Mouse (Mus musculus) granulocyte monocyte progenitor cell, adult 5-6 weeks (primary cell): ENCODE measurements around the gene Gabrb1. TPM values are rescaled to one million over a fixed set of nuclear protein-coding genes. Genes with fewer than 3 reads are reported as not detected.

Experiments
- ATAC-seq: replicated peaks from 2 replicates; pipeline ENCODE4 v1.8.0; 2016; ENCODE audit warnings: mild to moderate bottlenecking, moderate TSS enrichment, inconsistent platforms; ENCODE audit not compliant: poor library complexity, severe bottlenecking
- total RNA-seq, 2 experiments: library from RNA; stranded (forward) in 1 of 2; stranded (reverse) in 1 of 2; fragments of 200-712, 200-1000 nt in 1 of 2; fragments of >200 nt in 1 of 2; fragmentation: Nextera tagmentation in 1 of 2; gene quantifications; 2 replicates each; pipeline ENCODE4 v1.2.3; 2014 to 2017

Gabrb1 gene
- total RNA-seq, 2 experiments from 2014 or later = not detected

DNA sequence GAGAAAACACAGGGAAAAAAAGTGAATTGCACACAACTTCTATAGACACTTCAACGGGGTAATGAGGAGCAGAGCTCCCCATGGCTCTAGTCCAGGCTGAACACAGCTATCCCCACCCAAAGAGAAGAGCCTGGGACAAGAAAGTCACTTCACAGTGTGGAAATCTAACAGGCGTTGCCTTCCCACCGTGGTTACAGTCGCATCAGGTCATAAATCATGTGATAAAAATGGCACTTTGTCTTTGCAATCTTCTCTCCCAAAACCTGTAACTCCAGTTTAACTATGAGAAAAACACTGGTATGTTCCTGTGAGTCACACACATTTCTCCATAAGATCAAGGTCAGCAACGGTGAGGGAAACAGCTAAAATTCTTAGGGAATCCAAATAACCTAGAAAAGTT is 498.7 kb downstream of the Gabrb1 start:
- ATAC-seq = no peak

DNA sequence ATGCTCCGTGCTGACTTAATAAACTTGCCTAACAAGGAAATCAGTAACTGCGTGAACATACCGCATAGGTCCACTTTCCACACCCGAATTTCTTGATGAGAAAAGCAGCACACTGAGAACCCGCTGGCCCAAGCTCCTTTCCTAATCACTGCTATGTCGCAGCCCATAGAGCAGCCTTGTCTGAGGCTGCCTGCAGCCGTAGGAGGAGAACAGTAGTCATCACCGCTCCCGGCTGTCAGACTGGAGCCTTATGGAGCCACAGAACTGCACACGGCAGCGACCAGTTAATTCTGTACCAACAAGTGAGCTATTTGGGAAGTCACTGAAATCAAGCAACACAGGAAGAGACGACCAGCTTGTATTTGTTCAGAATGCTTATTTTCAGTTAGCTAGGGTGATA is 500.8 kb downstream of the Gabrb1 start:
- no peak for ATAC-seq

DNA sequence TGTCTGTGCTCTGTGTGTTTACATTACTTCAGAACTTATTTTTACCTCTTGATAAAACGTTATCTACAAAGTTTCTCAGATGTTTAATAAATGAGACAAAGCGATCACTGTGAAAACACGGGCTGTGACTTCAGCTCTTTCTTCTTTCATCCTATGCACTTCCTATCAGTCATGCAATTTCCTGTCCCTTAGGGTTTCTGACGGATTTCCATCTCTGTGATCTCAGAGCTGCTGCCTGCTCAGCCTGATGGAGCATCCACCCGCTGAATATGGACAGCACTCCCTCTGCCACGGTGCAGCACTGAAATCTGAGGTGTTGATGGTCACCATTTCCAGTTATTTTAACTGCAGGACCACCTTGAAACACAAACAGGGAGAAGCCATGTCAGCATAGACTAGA is 501.6 kb downstream of the Gabrb1 start:
- no peak for ATAC-seq

DNA sequence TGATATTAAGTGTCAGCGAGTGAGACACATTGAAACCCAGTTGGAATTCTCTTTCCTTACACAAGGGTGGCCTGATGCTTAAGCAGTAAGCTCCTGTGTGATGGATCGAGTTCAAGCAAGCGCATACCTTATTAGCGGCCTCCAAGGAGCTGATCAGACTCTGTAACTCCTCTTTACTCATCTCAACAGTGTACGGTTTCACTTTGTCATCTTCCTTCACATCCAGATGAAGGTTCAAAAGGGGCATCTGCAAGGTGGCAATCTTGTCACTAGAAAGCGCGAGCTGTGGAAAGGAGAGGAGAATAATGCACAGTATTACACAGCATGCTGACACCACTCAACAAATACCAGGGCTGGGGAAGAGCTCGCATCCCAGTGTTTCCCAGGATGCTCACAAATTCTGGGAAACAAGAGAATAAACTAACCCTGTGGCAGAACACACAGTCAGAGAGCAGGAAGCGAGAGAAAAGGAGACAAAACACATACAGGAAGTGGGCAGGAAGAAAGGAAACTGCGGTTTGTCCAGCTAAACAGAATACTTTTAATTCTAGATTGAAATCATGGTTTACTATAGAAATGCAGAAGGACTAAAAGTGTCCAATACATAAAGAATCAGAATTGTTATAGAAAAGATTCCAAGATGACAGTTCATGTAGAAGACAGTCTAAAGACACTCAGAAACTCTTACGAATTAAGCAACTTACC is 503.0 kb downstream of the Gabrb1 start:
- ATAC-seq = peak; percentile 76

DNA sequence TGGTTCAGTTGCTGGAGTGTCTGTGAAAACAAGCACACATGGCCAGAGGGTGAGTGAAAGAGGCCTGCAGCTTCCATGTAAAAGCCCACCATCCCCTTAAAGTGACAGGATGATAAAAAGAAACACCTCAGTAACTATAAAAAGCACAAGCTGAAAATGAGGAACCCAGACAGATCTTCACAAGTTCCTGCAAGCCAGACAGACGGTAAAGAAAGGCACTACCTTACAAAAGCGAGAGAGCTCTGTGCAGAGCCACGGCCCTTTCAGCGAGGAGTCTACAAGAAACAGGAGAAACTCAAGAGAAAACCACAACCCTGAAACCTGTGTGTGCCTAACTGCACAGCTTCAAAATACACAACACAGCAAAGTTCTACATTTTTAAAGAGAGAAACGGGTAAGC is 504.9 kb downstream of the Gabrb1 start:
- peak; percentile 29 for ATAC-seq

DNA sequence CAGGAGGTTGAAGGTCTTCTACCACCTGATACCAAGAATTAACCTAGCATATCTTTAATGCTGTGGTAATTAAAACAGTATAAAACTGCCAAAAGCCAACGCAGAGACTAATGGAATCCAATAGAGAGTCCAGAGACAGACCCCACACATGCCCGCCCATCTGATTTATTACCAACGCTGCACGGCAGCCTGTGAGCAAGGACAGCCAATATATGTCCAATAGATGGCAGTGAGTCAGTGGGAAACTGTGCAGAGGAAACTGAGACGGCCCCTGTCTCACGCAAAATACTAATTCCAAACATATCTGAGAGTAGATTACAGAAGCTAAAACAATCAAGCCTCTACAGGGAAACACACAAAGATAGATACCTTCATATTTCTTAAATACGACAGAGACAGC is 506.5 kb downstream of the Gabrb1 start:
- no peak for ATAC-seq

DNA sequence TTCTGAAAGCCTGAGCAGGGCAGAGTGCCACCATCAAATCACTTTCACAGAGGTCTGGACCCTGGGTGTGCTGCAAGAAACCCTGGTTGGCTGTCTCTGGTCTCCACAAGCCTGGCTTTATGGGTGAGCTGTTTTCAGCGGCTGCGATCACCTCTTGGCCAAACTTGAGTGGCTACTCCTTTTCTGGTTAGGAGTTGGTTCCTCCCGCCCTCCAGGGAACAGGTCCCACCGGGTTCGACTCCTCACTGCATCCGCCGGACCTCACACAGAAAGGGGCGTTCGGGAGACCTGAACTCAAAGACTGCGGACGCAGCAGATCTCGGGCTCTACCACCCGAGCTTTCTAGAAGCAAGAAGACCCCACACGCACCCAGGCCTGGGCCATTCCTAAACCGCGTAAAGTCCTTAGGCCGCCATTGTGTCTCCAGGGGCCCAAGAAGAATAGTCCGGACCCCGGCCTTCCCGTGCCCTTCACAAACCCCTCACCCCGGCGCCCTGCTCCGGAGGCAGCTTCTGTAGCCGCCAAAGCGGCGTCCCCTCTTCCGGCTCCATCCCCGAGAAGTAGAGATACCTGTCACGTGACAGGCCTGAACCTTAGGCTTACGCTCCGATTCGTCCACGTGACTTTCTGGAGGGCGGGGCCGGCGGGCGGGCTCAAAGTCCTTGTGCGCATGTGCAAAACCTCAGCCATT is 509.8 kb downstream of the Gabrb1 start, which contains the start of gene Commd8:
TSS of gene Commd8 (minus strand) at position 596 of the 691 bp plus-strand sequence.
- ATAC-seq = peak; percentile 67

DNA sequence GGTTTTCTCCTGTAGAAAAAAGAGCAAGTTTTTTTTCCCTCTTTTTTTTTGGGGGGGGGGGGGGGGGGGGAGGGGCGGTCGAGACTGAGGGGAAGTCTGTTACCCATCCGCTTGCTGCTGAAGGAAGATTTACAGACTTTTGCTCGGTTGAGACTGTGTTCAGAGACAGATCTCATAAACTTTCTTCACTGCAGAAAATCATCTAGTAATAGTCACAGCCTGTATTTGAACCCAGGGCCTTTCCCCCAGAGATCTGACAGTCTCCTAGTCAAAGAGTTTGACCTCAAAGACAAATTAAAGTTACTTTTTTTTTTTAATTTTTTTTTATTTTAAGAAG is 510.3 kb downstream of the Gabrb1 start:
- no peak for ATAC-seq

DNA sequence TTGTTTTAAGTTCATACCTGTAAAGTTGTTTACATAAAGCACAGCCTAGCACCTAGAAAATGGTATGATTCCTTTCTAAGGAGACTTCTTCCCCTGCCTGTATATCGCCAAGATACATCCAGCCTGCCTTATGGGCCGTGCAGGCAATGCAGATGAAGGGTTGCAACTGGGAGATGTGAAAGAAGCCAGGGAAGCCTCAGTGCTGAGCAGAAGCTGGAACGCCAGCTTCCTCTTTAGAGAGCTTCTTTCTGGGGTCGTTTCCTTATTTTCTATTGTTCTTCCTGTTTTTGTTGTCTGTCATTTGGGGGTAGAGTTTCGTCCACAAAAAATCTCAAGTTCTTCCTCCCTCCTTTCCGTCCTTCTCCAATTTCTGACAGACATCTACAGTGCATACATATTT is 512.2 kb downstream of the Gabrb1 start:
- peak; percentile 80 for ATAC-seq

DNA sequence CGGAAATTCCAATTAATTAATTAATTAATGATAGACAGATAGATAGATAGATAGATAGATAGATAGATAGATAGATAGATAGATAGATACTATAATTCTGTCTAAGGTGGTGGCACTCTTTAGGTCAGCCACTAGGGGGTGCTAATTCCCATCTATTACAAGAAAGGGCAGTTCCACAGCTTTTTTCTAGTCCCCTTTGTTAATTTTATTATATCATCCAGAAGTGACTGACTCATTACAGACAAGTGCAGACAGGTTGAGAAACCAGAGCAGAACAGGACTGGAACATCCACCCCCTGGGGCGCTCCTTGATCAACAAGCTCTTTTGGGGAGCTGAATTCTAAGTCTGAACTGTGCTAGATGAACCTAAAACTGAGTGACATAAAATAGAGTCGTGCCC is 514.8 kb downstream of the Gabrb1 start:
- ATAC-seq = peak; percentile 55

DNA sequence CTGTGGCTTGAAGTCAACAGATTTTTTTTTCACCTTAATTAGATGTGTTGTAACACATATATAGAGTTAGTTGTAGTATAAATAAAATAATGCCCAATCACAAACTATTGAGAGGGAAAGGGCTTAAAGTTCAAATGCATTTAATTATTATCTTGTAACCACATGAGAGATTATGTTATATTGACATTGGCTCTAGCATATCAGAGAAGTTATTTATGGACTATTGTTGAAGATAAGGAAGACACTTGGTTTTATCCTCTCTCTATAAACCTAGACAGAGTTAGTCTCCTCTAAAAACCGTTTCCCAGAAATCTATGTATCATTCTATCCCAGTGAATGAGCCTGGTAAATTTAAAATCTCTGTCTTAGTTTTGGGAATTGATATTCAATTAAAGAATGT is 515.6 kb downstream of the Gabrb1 start:
- ATAC-seq = no peak

DNA sequence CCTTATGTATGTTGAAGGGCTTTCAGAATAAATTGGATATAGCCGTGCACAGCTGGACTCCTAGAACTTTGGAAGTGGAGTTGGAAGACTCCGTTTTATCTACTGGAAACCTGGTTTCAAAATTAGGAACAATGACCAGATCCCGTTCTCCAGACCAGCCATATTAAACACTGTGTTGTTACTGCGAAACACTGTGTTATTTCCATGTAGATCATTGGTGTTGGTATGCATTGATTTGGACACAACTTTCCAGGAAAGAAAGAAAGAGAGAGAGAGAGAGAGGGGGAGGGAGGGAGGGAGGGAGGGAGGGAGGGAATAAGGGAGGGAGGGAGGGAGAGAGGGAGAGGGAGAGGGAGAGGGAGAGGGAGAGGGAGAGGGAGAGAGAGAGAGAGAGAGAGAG is 517.1 kb downstream of the Gabrb1 start:
- no peak for ATAC-seq

DNA sequence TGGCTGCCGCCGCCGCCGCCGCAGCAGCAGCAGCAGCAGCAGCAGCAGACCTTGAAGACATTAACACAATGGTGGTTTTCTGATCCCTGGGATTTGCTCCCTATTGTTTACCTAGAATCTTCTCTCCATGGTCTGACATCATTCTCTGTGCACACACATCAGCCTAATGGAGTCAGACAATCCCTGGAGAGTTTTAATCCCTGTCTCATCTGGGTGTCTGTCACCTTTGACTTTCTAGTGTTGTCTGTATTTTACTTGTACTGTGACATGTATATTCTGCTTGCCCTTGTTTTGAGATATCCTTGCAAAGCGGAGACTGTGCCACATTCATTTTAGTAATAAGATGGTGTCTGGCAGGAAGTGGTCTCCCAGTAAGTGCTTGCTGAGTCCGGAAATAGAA is 517.6 kb downstream of the Gabrb1 start:
- no peak for ATAC-seq

DNA sequence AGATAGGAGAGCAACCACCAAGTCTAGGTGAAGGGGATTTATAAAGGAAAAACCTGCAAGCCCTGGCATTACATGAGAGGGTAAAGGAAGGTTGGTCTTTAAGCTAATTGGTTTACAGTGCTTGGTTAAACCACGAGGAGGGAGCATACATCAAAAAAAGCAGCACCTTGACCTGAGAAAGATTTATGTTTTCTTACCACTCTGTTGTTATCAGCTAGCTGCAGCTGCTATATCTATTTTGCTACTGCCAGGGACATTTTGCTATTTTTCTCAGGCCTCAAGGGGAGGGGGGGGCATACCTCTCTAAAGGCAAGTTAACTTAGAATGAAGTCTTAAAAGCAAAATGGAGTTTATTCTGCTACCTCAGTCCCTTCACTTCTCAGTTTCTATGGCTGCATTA is 523.3 kb downstream of the Gabrb1 start:
- ATAC-seq = no peak

DNA sequence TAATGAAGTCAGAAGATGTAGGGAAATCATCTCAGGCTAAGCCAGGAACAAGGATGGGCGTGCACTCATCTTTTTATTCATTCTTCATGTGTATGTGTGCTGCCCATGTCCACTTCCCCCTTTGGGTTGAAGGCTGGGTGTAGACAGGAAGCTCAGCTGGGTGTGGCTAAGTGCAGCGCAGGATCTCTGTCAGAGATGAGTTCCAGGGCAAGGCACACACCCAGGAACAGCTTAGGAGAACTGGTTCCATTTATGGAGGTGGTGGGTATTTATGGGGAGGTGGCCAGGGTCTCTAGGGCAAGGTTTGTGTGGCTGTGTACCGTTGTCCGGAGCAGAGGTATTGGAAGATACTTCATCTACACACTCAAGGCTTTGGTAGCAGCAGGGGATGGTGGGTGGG is 524.9 kb downstream of the Gabrb1 start:
- peak; percentile 71 for ATAC-seq

DNA sequence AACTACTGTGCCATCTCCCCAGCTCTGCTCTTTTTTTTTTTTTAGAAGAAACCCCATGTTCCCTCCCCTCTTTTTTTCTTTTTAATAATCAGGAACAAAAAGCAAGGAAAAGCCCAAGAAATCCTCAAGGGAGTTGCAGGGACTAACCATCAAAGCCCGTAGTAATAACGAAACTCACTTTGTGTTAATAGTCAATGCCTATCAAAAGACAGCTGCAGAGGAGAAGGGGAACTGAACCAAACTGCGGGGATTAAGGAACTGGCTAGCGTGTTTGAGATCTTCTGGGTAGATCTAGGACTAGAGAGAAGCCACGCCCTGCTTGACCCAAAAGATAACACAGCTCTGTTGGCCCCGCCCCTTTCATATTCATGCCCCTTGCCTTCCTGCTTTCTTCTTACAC is 526.0 kb downstream of the Gabrb1 start:
- peak; percentile 80 for ATAC-seq

DNA sequence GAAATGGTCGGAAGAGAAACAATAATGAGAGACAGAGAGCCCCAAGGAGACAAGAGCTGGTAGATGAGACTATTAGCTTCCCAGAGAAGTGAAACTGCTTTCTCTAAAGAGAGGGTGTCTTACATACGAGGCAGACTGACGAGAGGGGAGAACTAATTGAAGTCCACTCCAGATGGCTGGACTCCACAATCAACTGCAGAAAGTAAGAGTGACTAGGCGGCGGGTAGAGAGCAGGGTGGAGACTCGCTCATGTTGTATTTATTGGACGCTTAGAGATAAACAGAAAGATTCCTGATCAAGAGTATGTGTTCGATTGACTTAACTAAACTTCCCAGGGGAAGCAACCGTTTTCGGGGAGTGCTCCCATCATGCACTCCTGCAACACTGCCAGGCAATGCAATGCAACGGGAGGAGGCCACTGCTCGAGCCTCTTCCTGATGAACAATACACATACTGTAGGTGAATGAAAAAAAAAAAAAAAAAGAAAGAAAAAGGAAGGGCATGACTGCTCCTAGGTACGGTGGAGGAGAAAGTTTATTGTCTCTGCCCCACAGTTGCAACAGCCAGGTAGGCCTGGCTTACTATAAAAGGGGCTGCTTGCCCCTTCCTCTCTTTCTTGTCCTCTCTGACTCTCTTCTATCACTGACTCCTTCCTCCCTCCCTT is 526.7 kb downstream of the Gabrb1 start:
- ATAC-seq = peak; percentile 60

DNA sequence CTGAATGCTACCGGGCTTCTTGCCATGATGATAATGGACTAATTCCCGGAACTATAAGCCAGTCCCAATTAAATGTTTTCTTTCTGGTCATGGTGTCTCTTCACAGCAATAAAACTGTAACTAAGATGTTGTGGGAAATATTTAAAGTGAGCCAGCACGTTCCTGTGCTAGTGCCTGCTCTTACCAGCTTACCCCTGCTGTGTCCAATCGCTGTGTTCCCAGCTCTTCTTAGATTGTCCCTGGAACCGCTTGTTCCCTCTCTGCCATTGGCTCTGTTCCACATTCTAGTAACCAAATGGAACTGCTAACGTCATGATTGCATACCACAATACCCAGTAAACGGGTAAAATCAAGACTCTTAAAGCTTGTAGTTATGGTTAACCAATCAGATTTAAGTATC is 533.2 kb downstream of the Gabrb1 start:
- ATAC-seq = no peak

DNA sequence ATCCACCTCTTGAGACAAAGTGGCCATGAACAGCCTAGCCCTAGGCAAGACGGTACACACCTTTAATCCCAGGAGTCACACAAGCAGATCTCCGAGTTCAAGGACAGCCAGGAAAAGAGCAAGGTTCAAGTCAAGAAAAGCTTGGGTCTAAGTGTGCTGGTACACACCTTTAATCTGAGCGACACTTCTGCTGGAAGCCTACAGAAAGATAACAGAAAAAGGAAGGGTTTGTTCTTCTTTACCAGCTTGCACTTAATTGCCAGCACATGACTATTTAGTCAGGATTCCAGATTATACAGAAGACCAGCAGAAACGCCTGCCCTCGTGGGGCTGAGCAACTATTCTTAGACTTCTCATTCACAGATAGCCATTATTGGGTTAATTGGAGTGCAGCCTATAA is 534.0 kb downstream of the Gabrb1 start:
- ATAC-seq = no peak

DNA sequence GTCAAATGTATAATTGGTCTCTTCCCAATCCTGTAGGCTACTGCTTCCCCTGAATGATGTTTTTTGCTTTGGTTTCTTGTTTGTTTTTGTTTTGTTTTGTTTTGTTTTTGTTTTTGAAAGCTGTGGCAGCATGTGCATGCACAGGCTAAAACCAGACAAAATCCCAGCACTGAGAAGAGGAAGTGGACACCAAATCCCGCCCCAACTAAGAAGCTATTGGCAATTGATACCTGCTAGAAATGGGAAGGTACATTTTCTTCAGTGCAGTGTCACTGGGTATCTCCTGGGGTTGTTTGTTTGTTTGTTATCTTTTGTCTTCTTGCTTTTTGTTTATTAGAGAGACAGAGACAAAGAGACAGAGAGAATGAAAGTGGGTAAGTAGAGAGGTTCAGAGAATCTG is 537.5 kb downstream of the Gabrb1 start:
- peak; percentile 55 for ATAC-seq
